Mouse (Mus musculus): ENCODE results near the gene March10.

The March10 gene

GRCm38 (mm10) chr11:105352152-105352551 lies 104.4 kb downstream of the March10 start:
- DNase-seq (ENCODE audit: low spot score), result no peak

- DNase-seq (ENCODE audit: low spot score), result no peak
Observed at GRCm38 (mm10) chr11:105350643-105351042, 105.9 kb downstream of the March10 start.

- DNase-seq (ENCODE audit: low spot score), result no peak
Observed at GRCm38 (mm10) chr11:105349780-105350324, 106.7 kb downstream of the March10 start.

- no peak for DNase-seq (ENCODE audit: low spot score)
Observed at GRCm38 (mm10) chr11:105348495-105348982, 108.0 kb downstream of the March10 start.

- DNase-seq (ENCODE audit: low spot score), result peak; percentile 40
Observed at GRCm38 (mm10) chr11:105347162-105348161, 109.1 kb downstream of the March10 start.

GRCm38 (mm10) chr11:105345284-105345683 lies 111.3 kb downstream of the March10 start:
- no peak for DNase-seq (ENCODE audit: low spot score)

GRCm38 (mm10) chr11:105338596-105339390 lies 117.7 kb downstream of the March10 start:
- DNase-seq (ENCODE audit: low spot score), result no peak

GRCm38 (mm10) chr11:105333867-105334670 lies 122.5 kb downstream of the March10 start:
- DNase-seq (ENCODE audit: low spot score), result no peak

- no peak for DNase-seq (ENCODE audit: low spot score)
Observed at GRCm38 (mm10) chr11:105332468-105332867, 124.1 kb downstream of the March10 start.

- no peak for DNase-seq (ENCODE audit: low spot score)
Observed at GRCm38 (mm10) chr11:105331732-105332131, 124.8 kb downstream of the March10 start.

GRCm38 (mm10) chr11:105331129-105331528 lies 125.4 kb downstream of the March10 start:
- no peak for DNase-seq (ENCODE audit: low spot score)

GRCm38 (mm10) chr11:105329962-105330361 lies 126.6 kb downstream of the March10 start:
- DNase-seq (ENCODE audit: low spot score), result no peak

- DNase-seq (ENCODE audit: low spot score), result no peak
Observed at GRCm38 (mm10) chr11:105327101-105327500, 129.4 kb downstream of the March10 start.

GRCm38 (mm10) chr11:105323530-105323929 lies 133.0 kb downstream of the March10 start:
- DNase-seq (ENCODE audit: low spot score), result no peak

GRCm38 (mm10) chr11:105321090-105321489 lies 135.4 kb downstream of the March10 start:
- DNase-seq (ENCODE audit: low spot score), result no peak

- no peak for DNase-seq (ENCODE audit: low spot score)
Observed at GRCm38 (mm10) chr11:105317769-105318168, 138.8 kb downstream of the March10 start.

GRCm38 (mm10) chr11:105316121-105316520 lies 140.4 kb downstream of the March10 start:
- DNase-seq (ENCODE audit: low spot score), result no peak

- DNase-seq (ENCODE audit: low spot score), result no peak
Observed at GRCm38 (mm10) chr11:105315296-105315695, 141.2 kb downstream of the March10 start.

GRCm38 (mm10) chr11:105313633-105314014 lies 142.9 kb downstream of the March10 start:
- no peak for DNase-seq (ENCODE audit: low spot score)

GRCm38 (mm10) chr11:105312972-105313632 lies 143.4 kb downstream of the March10 start:
- no peak for DNase-seq (ENCODE audit: low spot score)
